17 mouse cellular contexts compared by ENCODE assay signal in genomic region chr2:58790361-58790760, GRCm38 (mm10).
"Had no signal": no experiment of that assay in that cellular context is flagged by ENCODE, and none has a peak within 500 bp of the region (broad histone marks: within the 10 kb centered on the region; RNA-seq: fewer than 3 reads in every experiment).

No protein-coding gene starts in this region.

- H3K36me3 ChIP-seq: lung, embryonic 15.5 days; midbrain, embryonic 12.5 days; neural tube, embryonic 12.5 days; stomach, embryonic 15.5 days had no signal

- H3K27ac ChIP-seq: macrophage; midbrain, embryonic 12.5 days; neural tube, embryonic 12.5 days; stomach, embryonic 15.5 days; stomach, postnatal 0 days had no signal

- H3K27me3 ChIP-seq: lung, embryonic 15.5 days; megakaryocyte, embryonic 14.5 days; midbrain, embryonic 12.5 days; neural tube, embryonic 12.5 days; stomach, embryonic 15.5 days had no signal

- H3K4me3 ChIP-seq: lung, embryonic 15.5 days; megakaryocyte, embryonic 14.5 days; midbrain, embryonic 12.5 days; neural tube, embryonic 12.5 days; stomach, embryonic 15.5 days had no signal

- ATAC-seq: lung, postnatal 0 days had no signal

- H3K4me1 ChIP-seq: megakaryocyte, embryonic 14.5 days; neural tube, embryonic 12.5 days had no signal

- DNase-seq: lung, adult 2 months; lung, postnatal 14 days; lung, postnatal 36 days; midbrain, embryonic 14.5 days; right cerebral cortex, postnatal 14 days; thymus, adult 2 months; thymus, postnatal 25 days; thymus, postnatal 4 days had no signal

- H3K4me2 ChIP-seq: midbrain, embryonic 12.5 days; neural tube, embryonic 12.5 days; stomach, embryonic 15.5 days had no signal

- H3K9ac ChIP-seq: liver, postnatal 0 days; lung, embryonic 15.5 days; midbrain, embryonic 12.5 days; neural tube, embryonic 12.5 days; stomach, embryonic 15.5 days had no signal

- H3K9me3 ChIP-seq: lung, embryonic 15.5 days; midbrain, embryonic 12.5 days; neural tube, embryonic 12.5 days; stomach, embryonic 15.5 days had no signal
